8 mouse cellular contexts compared by ENCODE assay signal in the genomic region with DNA sequence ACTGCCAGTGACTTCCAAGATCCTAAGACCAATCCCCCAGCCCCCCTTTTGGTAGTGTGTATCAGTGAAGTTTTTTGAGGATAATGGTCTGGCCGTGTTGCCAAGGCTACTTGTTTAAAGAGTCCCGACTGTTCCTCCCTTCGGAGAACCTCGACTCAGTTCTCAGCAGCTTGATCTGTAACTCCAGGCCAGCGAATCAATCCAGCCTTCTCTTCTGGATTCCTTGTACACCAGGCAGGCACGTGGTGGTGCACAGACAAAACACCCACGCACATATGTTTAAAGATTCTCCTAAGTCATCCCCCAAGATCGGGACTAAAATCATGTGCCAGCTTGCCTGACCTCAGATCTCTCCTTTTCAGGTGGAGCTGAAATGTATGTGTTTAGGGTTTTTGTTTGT. TPM values are rescaled to one million over a fixed set of nuclear protein-coding genes. Genes with fewer than 3 reads are reported as not detected.
DNase-seq lines count a peak whose midpoint lies in the region; ATAC-seq and TF ChIP-seq lines count a peak whose summit lies in the region.
"Not testable (repeated sequence)": the region's sequence is repeated elsewhere in the genome, so short reads cannot be mapped to it uniquely, and the experiment has no call there.

No protein-coding gene starts in this region.

- TF ChIP-seq RAD21 in CH12.LX (IDR thresholded peaks at IDR 0.05; ENCODE audit: low read depth, low read length), result not testable (repeated sequence)

- not testable (repeated sequence) for H3K27ac ChIP-seq in CH12.LX (ENCODE audit: insufficient read depth, low read depth); embryonic facial prominence, embryonic 13.5 days; forebrain, postnatal 0 days (ENCODE audit: low read depth, low read length); hindbrain, embryonic 14.5 days; liver, embryonic 13.5 days; midbrain, embryonic 13.5 days
- peak overlapping the region; percentile 90; the same call in 1 of the 2 replicates for H3K27ac ChIP-seq in layer of hippocampus, adult 2 months

- peaks cover 18% of the 10 kb centered on the region for H3K79me2 ChIP-seq in CH12.LX (replicated peaks; ENCODE audit: control insufficient read depth, extremely low read depth, insufficient read depth, poor library complexity, severe bottlenecking)

- not testable (repeated sequence) for TF ChIP-seq POLR2A in CH12.LX (IDR thresholded peaks at IDR 0.05; ENCODE audit: low read depth, low read length)

- peak overlapping the region; percentile 65; the same call in 1 of the 2 replicates for H3K4me2 ChIP-seq in CH12.LX (ENCODE audit: insufficient read depth, low read depth, poor library complexity, severe bottlenecking)
- H3K4me2 ChIP-seq in embryonic facial prominence, embryonic 13.5 days, result peak overlapping the region; percentile 96
- peak overlapping the region; percentile 96 for H3K4me2 ChIP-seq in forebrain, postnatal 0 days (ENCODE audit: low read depth)
- peak overlapping the region; percentile 87 for H3K4me2 ChIP-seq in hindbrain, embryonic 14.5 days (replicated peaks)
- H3K4me2 ChIP-seq in liver, embryonic 13.5 days, result peak overlapping the region; percentile 99
- peak overlapping the region; percentile 98 for H3K4me2 ChIP-seq in midbrain, embryonic 13.5 days (replicated peaks)

- TF ChIP-seq CTCF in CH12.LX (conservative IDR thresholded peaks at IDR 0.05 in 1 of 2, IDR thresholded peaks at IDR 0.05 in 1 of 2; ENCODE audit: low read depth in 2 of 2, low read length in 2 of 2); forebrain, postnatal 0 days (IDR thresholded peaks at IDR 0.05; ENCODE audit: low read depth); layer of hippocampus, adult 2 months (conservative IDR thresholded peaks at IDR 0.05): not testable (repeated sequence)

- H3K27me3 ChIP-seq in CH12.LX (replicated peaks); embryonic facial prominence, embryonic 13.5 days; forebrain, postnatal 0 days (ENCODE audit: insufficient read depth, low read length); hindbrain, embryonic 14.5 days (ENCODE audit: control insufficient read depth, insufficient read depth, low read length); liver, embryonic 13.5 days; midbrain, embryonic 13.5 days: not testable (repeated sequence)

- not testable (repeated sequence) for H3K4me3 ChIP-seq in CH12.LX (replicated peaks in 1 of 3; ENCODE audit: low read depth in 2 of 3, low read length in 2 of 3, poor library complexity in 1 of 3); forebrain, postnatal 0 days (ENCODE audit: low read depth, low read length)
- H3K4me3 ChIP-seq in embryonic facial prominence, embryonic 13.5 days, result peak overlapping the region; percentile 99
- H3K4me3 ChIP-seq in hindbrain, embryonic 14.5 days (replicated peaks; ENCODE audit: low read length), result peak overlapping the region; percentile 94
- peak overlapping the region; percentile 91 for H3K4me3 ChIP-seq in layer of hippocampus, adult 2 months
- peak overlapping the region; percentile 90 for H3K4me3 ChIP-seq in liver, embryonic 13.5 days (replicated peaks)
- H3K4me3 ChIP-seq in midbrain, embryonic 13.5 days (replicated peaks), result peak overlapping the region; percentile 100

- TF ChIP-seq EP300 in CH12.LX (IDR thresholded peaks at IDR 0.05; ENCODE audit: low read length), result not testable (repeated sequence)

- DNase-seq in CH12.LX (ENCODE audit: extremely low read depth); forebrain, postnatal 0 days; hindbrain, embryonic 14.5 days (ENCODE audit: low spot score); layer of hippocampus, adult 2 months (ENCODE audit: low spot score in 2 of 2); liver, embryonic 13.5 days: not testable (repeated sequence)
- peak; percentile 22 for DNase-seq in right cerebral cortex, postnatal 25 days

- H3K9me3 ChIP-seq in CH12.LX (replicated peaks; ENCODE audit: low read length); embryonic facial prominence, embryonic 13.5 days; forebrain, postnatal 0 days (ENCODE audit: low read length); hindbrain, embryonic 14.5 days (ENCODE audit: control insufficient read depth, low read length); liver, embryonic 13.5 days (replicated peaks); midbrain, embryonic 13.5 days: not testable (repeated sequence)

- peak overlapping the region; percentile 68; the same call in 1 of the 2 replicates for H3K9ac ChIP-seq in CH12.LX (ENCODE audit: insufficient read depth, low read depth)
- H3K9ac ChIP-seq in embryonic facial prominence, embryonic 13.5 days, result peak overlapping the region; percentile 96
- not testable (repeated sequence) for H3K9ac ChIP-seq in forebrain, postnatal 0 days
- peak overlapping the region; percentile 90; the same call in 1 of the 2 replicates for H3K9ac ChIP-seq in hindbrain, embryonic 14.5 days
- peak overlapping the region; percentile 95 for H3K9ac ChIP-seq in liver, embryonic 13.5 days
- peak overlapping the region; percentile 94 for H3K9ac ChIP-seq in midbrain, embryonic 13.5 days (replicated peaks)

- not testable (repeated sequence) for ATAC-seq in embryonic facial prominence, embryonic 13.5 days (ENCODE audit: insufficient number of reproducible peaks, insufficient read depth, low FRiP score, low TSS enrichment, low read depth); forebrain, postnatal 0 days; hindbrain, embryonic 14.5 days (ENCODE audit: low FRiP score); liver, embryonic 13.5 days (ENCODE audit: low read depth); midbrain, embryonic 13.5 days

- dilution Hi-C loops in CH12.LX (cut with MboI; ENCODE audit: extremely low pct_ligation_motif_present, extremely low pct_unique_long_range_greater_than_20kb, low sequenced_read_pairs), result not testable (repeated sequence)

- in situ Hi-C loops in CH12.LX (cut with MboI; ENCODE audit: low pct_ligation_motif_present, low pct_unique_long_range_greater_than_20kb, low sequenced_read_pairs), result loop anchor here (5.0 kb wide), 1 partner anchor 47 kb away; a partner anchor contains a TSS

- H3K4me1 ChIP-seq in CH12.LX (ENCODE audit: control insufficient read depth in 1 of 2, insufficient read depth in 2 of 2), result peaks cover 12 to 49% of the 10 kb centered on the region in 2 experiments
- H3K4me1 ChIP-seq in embryonic facial prominence, embryonic 13.5 days, result peaks cover 36% of the 10 kb centered on the region
- peaks cover 23% of the 10 kb centered on the region for H3K4me1 ChIP-seq in forebrain, postnatal 0 days (ENCODE audit: insufficient read depth)
- peaks cover 31% of the 10 kb centered on the region for H3K4me1 ChIP-seq in hindbrain, embryonic 14.5 days (replicated peaks; ENCODE audit: control insufficient read depth, insufficient read depth, low read length)
- peaks cover 33% of the 10 kb centered on the region for H3K4me1 ChIP-seq in liver, embryonic 13.5 days (replicated peaks)
- peaks cover 33% of the 10 kb centered on the region for H3K4me1 ChIP-seq in midbrain, embryonic 13.5 days (replicated peaks)

- WGBS in embryonic facial prominence, embryonic 13.5 days, result 90% methylated on average over 8 of the region's 8 CpGs
- 87% methylated on average over 8 of the region's 8 CpGs for WGBS in forebrain, postnatal 0 days
- 92% methylated on average over 8 of the region's 8 CpGs for WGBS in hindbrain, embryonic 14.5 days
- WGBS in liver, embryonic 13.5 days (ENCODE audit: insufficient replicate concordance), result 83% methylated on average over 8 of the region's 8 CpGs
- 93% methylated on average over 8 of the region's 8 CpGs for WGBS in midbrain, embryonic 13.5 days

- H3K36me3 ChIP-seq in CH12.LX (replicated peaks in 1 of 2; ENCODE audit: control insufficient read depth in 1 of 2, insufficient read depth in 1 of 2, low read length in 1 of 2), result peaks cover 9 to 41% of the 10 kb centered on the region in 2 experiments
- H3K36me3 ChIP-seq in embryonic facial prominence, embryonic 13.5 days, result peaks cover 30% of the 10 kb centered on the region
- H3K36me3 ChIP-seq in forebrain, postnatal 0 days (ENCODE audit: insufficient read depth), result peaks cover 15% of the 10 kb centered on the region
- peaks cover 31% of the 10 kb centered on the region for H3K36me3 ChIP-seq in hindbrain, embryonic 14.5 days (replicated peaks; ENCODE audit: control insufficient read depth, insufficient read depth)
- peaks cover 29% of the 10 kb centered on the region for H3K36me3 ChIP-seq in liver, embryonic 13.5 days
- peaks cover 29% of the 10 kb centered on the region for H3K36me3 ChIP-seq in midbrain, embryonic 13.5 days

RNA-seq across cellular contexts. Expression of a gene that starts 1.7 kb away (rescaled TPM):
- total RNA-seq in CH12.LX (2012; rRNA removed) (13.6 and 17.5 TPM in 2 replicates), CH12.LX (2014; rRNA removed) (13.1 and 16.6 TPM in 2 replicates)
- 17.0 and 21.2 TPM in 2 replicates for polyA plus RNA-seq in CH12.LX (2012; ENCODE audit: insufficient read length, low read depth)
- 23.8 and 27.8 TPM in 2 replicates for polyA plus RNA-seq in embryonic facial prominence, embryonic 13.5 days (2015; fragmentation: Nextera tagmentation; extraction: Ambion mirVana)
- 10.6 and 16.0 TPM in 2 replicates for total RNA-seq in forebrain, postnatal 0 days (2014; rRNA removed)
- 12.0 and 12.6 TPM in 2 replicates for polyA plus RNA-seq in forebrain, postnatal 0 days (2015; fragmentation: Nextera tagmentation; extraction: Ambion mirVana)
- polyA plus RNA-seq in hindbrain, embryonic 14.5 days (2014; fragmentation: Nextera tagmentation; extraction: Ambion mirVana), result 17.2 and 18.7 TPM in 2 replicates
- total RNA-seq in layer of hippocampus, adult 2 months (2021), result 10 to 100 TPM; 18.6 to 19.8 TPM
- polyA plus RNA-seq in liver, embryonic 13.5 days (2015; fragmentation: Nextera tagmentation; extraction: Ambion mirVana), result 8.8 and 10.2 TPM in 2 replicates
- 28.7 and 28.8 TPM in 2 replicates for polyA plus RNA-seq in midbrain, embryonic 13.5 days (2015; fragmentation: Nextera tagmentation; extraction: Ambion mirVana)

RNA-seq across cellular contexts. Expression of a gene that starts 1.8 kb away (rescaled TPM):
- 12.0 and 16.0 TPM in 2 replicates for total RNA-seq in CH12.LX (2012; rRNA removed)
- total RNA-seq in CH12.LX (2014; rRNA removed), result 19.1 and 19.5 TPM in 2 replicates
- polyA plus RNA-seq in CH12.LX (2012; ENCODE audit: insufficient read length, low read depth), result 29.6 and 34.6 TPM in 2 replicates
- 30.4 and 32.1 TPM in 2 replicates for polyA plus RNA-seq in embryonic facial prominence, embryonic 13.5 days (2015; fragmentation: Nextera tagmentation; extraction: Ambion mirVana)
- 61.2 and 81.5 TPM in 2 replicates for total RNA-seq in forebrain, postnatal 0 days (2014; rRNA removed)
- polyA plus RNA-seq in forebrain, postnatal 0 days (2015; fragmentation: Nextera tagmentation; extraction: Ambion mirVana), result 56.3 and 61.7 TPM in 2 replicates
- 74.0 and 83.0 TPM in 2 replicates for polyA plus RNA-seq in hindbrain, embryonic 14.5 days (2014; fragmentation: Nextera tagmentation; extraction: Ambion mirVana)
- total RNA-seq in layer of hippocampus, adult 2 months (2021), result 10 to 100 TPM; 58.3 to 62.0 TPM
- polyA plus RNA-seq in liver, embryonic 13.5 days (2015; fragmentation: Nextera tagmentation; extraction: Ambion mirVana), result 17.7 and 21.5 TPM in 2 replicates
- polyA plus RNA-seq in midbrain, embryonic 13.5 days (2015; fragmentation: Nextera tagmentation; extraction: Ambion mirVana), result 52.8 and 58.6 TPM in 2 replicates

RNA-seq across cellular contexts. Expression of a gene that starts 21.6 kb away (rescaled TPM):
- total RNA-seq in CH12.LX (2012; rRNA removed) (74.3 and 78.9 TPM in 2 replicates), CH12.LX (2014; rRNA removed) (30.7 and 33.8 TPM in 2 replicates)
- polyA plus RNA-seq in CH12.LX (2012; ENCODE audit: insufficient read length, low read depth), result 76.1 and 86.2 TPM in 2 replicates
- polyA plus RNA-seq in embryonic facial prominence, embryonic 13.5 days (2015; fragmentation: Nextera tagmentation; extraction: Ambion mirVana), result 94.4 and 102 TPM in 2 replicates
- 162 and 180 TPM in 2 replicates for total RNA-seq in forebrain, postnatal 0 days (2014; rRNA removed)
- 76.2 and 92.5 TPM in 2 replicates for polyA plus RNA-seq in forebrain, postnatal 0 days (2015; fragmentation: Nextera tagmentation; extraction: Ambion mirVana)
- 136 and 138 TPM in 2 replicates for polyA plus RNA-seq in hindbrain, embryonic 14.5 days (2014; fragmentation: Nextera tagmentation; extraction: Ambion mirVana)
- 100 to 1,000 TPM; 114 to 115 TPM for total RNA-seq in layer of hippocampus, adult 2 months (2021)
- polyA plus RNA-seq in liver, embryonic 13.5 days (2015; fragmentation: Nextera tagmentation; extraction: Ambion mirVana), result 26.5 and 29.5 TPM in 2 replicates
- 172 and 183 TPM in 2 replicates for polyA plus RNA-seq in midbrain, embryonic 13.5 days (2015; fragmentation: Nextera tagmentation; extraction: Ambion mirVana)

RNA-seq across cellular contexts. Expression of a gene that starts 47.7 kb away (rescaled TPM):
- total RNA-seq in CH12.LX (2012; rRNA removed) (42.2 and 46.7 TPM in 2 replicates), CH12.LX (2014; rRNA removed) (19.1 and 21.5 TPM in 2 replicates)
- 98.5 and 111 TPM in 2 replicates for polyA plus RNA-seq in CH12.LX (2012; ENCODE audit: insufficient read length, low read depth)
- 46.2 and 47.1 TPM in 2 replicates for polyA plus RNA-seq in embryonic facial prominence, embryonic 13.5 days (2015; fragmentation: Nextera tagmentation; extraction: Ambion mirVana)
- 64.8 and 81.4 TPM in 2 replicates for total RNA-seq in forebrain, postnatal 0 days (2014; rRNA removed)
- 20.7 and 25.9 TPM in 2 replicates for polyA plus RNA-seq in forebrain, postnatal 0 days (2015; fragmentation: Nextera tagmentation; extraction: Ambion mirVana)
- polyA plus RNA-seq in hindbrain, embryonic 14.5 days (2014; fragmentation: Nextera tagmentation; extraction: Ambion mirVana), result 37.0 and 41.3 TPM in 2 replicates
- total RNA-seq in layer of hippocampus, adult 2 months (2021), result 10 to 100 TPM; 75.9 to 85.6 TPM
- 15.5 and 16.9 TPM in 2 replicates for polyA plus RNA-seq in liver, embryonic 13.5 days (2015; fragmentation: Nextera tagmentation; extraction: Ambion mirVana)
- 32.1 and 39.6 TPM in 2 replicates for polyA plus RNA-seq in midbrain, embryonic 13.5 days (2015; fragmentation: Nextera tagmentation; extraction: Ambion mirVana)
